Mouse (Mus musculus) erythroblast, embryonic 14.5 days (primary cell): ENCODE data around the gene Islr.

Experiments
- GATA1 ChIP-seq: IDR thresholded peaks from 2 replicates; pipeline ENCODE4 v1.6.1; 2012; ENCODE audit warnings: low read length, inconsistent platforms, mixed read lengths
- TAL1 ChIP-seq: IDR thresholded peaks from 3 replicates; pipeline ENCODE4 v1.6.1; 2012; ENCODE audit warnings: low read length, inconsistent platforms, mixed read lengths

DNA sequence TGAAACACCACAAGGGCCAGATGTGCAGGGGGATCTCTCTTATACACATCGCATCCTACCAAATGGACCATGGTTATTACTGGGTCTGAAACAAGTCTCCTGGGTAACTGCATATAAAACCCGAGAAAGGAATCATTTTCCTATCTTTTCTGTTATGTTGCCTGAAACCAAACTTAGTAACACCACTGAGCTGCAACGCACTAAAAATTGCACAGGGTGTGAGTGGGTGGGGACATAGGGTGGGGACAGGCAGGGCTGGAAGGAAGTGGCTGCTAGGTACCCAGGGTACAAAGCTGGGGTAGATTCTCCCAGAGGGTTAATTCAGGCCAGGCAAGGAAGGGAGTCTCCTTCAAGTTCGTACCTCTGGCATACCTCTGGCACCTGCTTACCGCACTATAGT, 38.6 kb upstream of the Islr start:
- TF ChIP-seq GATA1 (no peak), TAL1 (no peak)
